ENCODE assay signal across 7 mouse cellular contexts in the genomic region with DNA sequence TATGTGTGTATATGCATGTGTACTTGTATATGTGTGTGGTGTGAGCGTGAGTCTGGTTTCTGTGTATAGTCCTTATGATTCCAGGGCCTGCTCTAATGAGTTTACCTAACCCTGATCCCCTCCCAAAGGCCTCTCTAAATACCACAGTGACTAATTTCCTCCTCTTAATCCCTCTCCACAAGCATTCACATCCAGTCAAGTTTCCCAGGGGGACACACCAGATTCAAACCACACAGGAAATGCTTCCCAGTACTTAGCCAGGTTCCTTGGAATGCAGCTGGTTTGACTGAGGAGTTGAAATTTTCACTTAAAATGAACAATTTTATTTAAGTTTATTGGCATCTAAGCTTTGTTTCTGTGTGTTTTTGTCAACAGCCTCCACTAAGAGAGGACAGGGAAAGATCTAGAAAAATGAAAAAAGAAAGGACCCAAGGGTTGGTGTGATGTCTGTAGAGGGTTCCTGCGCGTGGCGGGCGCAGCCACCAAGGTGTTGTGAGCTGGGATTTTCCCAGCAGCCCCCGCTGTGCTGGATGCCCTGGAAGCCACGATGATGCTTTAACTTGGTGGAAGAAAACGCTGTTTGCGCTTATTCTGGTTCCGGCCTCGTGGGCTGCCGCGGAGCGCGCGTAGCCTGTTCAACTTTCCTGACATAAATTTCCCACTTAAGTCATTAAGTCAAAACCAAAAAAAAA. TPM values are rescaled to one million over a fixed set of nuclear protein-coding genes. Genes with fewer than 3 reads are reported as not detected.
DNase-seq lines count a peak whose midpoint lies in the region; ATAC-seq lines count a peak whose summit lies in the region.

No protein-coding gene starts in this region.

- no peak for ATAC-seq in embryonic facial prominence, embryonic 11.5 days (replicated peaks; ENCODE audit: insufficient number of reproducible peaks, low FRiP score, low TSS enrichment, low read depth)
- ATAC-seq in hindbrain, embryonic 16.5 days, result peak; percentile 14; the same call in 1 of the 2 replicates
- 0 out of 2 replicates have a peak, but pooled peaks have one; percentile 49 for ATAC-seq in midbrain, embryonic 16.5 days

- H3K27me3 ChIP-seq in embryonic facial prominence, embryonic 11.5 days (ENCODE audit: control insufficient read depth, insufficient read depth, low read length), result no peaks in the 10 kb centered on the region
- no peaks in the 10 kb centered on the region for H3K27me3 ChIP-seq in hindbrain, embryonic 16.5 days (replicated peaks; ENCODE audit: control insufficient read depth, insufficient read depth, low read length)
- no peaks in the 10 kb centered on the region for H3K27me3 ChIP-seq in midbrain, embryonic 16.5 days (ENCODE audit: control insufficient read depth, insufficient read depth, low read depth, low read length)

- H3K4me1 ChIP-seq in embryonic facial prominence, embryonic 11.5 days (ENCODE audit: control insufficient read depth, insufficient read depth, low read length), result no peaks in the 10 kb centered on the region
- H3K4me1 ChIP-seq in hindbrain, embryonic 16.5 days (ENCODE audit: control insufficient read depth, insufficient read depth, low read depth, low read length), result peaks cover 7% of the 10 kb centered on the region; the same call in 1 of the 2 replicates
- peaks cover 9% of the 10 kb centered on the region for H3K4me1 ChIP-seq in midbrain, embryonic 16.5 days (ENCODE audit: control insufficient read depth, insufficient read depth, low read length)

- peak overlapping the region; percentile 67 for H3K4me2 ChIP-seq in embryonic facial prominence, embryonic 11.5 days (ENCODE audit: low read depth, low read length)
- H3K4me2 ChIP-seq in hindbrain, embryonic 16.5 days (ENCODE audit: low read length), result peak overlapping the region; percentile 96
- H3K4me2 ChIP-seq in midbrain, embryonic 16.5 days (ENCODE audit: low read length), result peak overlapping the region; percentile 97

- peak overlapping the region; percentile 46; the same call in 1 of the 2 replicates for H3K9ac ChIP-seq in embryonic facial prominence, embryonic 11.5 days (replicated peaks; ENCODE audit: low read length)
- H3K9ac ChIP-seq in hindbrain, embryonic 16.5 days (ENCODE audit: low read depth, low read length), result peak overlapping the region; percentile 68
- peak overlapping the region; percentile 66 for H3K9ac ChIP-seq in midbrain, embryonic 16.5 days (ENCODE audit: low read depth, low read length)

- H3K36me3 ChIP-seq in embryonic facial prominence, embryonic 11.5 days (replicated peaks; ENCODE audit: control insufficient read depth, insufficient read depth, low read depth, low read length), result no peaks in the 10 kb centered on the region
- no peaks in the 10 kb centered on the region for H3K36me3 ChIP-seq in hindbrain, embryonic 16.5 days (ENCODE audit: control insufficient read depth, insufficient read depth, low read length)
- no peaks in the 10 kb centered on the region for H3K36me3 ChIP-seq in midbrain, embryonic 16.5 days (ENCODE audit: control insufficient read depth, insufficient read depth, low read length)

- peak; percentile 11 for DNase-seq in right cerebral cortex, adult 18-20 months
- DNase-seq in right cerebral cortex, postnatal 25 days, result no peak
- DNase-seq in embryonic facial prominence, embryonic 11.5 days (ENCODE audit: low spot score), result peak; percentile 37
- DNase-seq in gastrocnemius, postnatal 14 days, result no peak
- DNase-seq in kidney, adult 18-20 months, result no peak

- intact Hi-C loops in gastrocnemius, postnatal 14 days (cut with DNase I; ENCODE audit: low total_unique reads), result loop anchor here (1.0 kb wide), 1 partner anchor 110 kb away; no protein-coding TSS in a partner anchor

- no peak overlapping the region for H3K27ac ChIP-seq in embryonic facial prominence, embryonic 11.5 days (replicated peaks; ENCODE audit: low read depth, low read length)
- no peak overlapping the region for H3K27ac ChIP-seq in hindbrain, embryonic 16.5 days (ENCODE audit: low read depth, low read length)
- H3K27ac ChIP-seq in midbrain, embryonic 16.5 days (ENCODE audit: low read length), result no peak overlapping the region

- no peaks in the 10 kb centered on the region for H3K9me3 ChIP-seq in embryonic facial prominence, embryonic 11.5 days (replicated peaks; ENCODE audit: control insufficient read depth, low read length)
- no peaks in the 10 kb centered on the region for H3K9me3 ChIP-seq in hindbrain, embryonic 16.5 days (ENCODE audit: control insufficient read depth, low read length)
- H3K9me3 ChIP-seq in midbrain, embryonic 16.5 days (replicated peaks; ENCODE audit: control insufficient read depth, low read length, poor library complexity, severe bottlenecking), result no peaks in the 10 kb centered on the region

- peak overlapping the region; percentile 31 for H3K4me3 ChIP-seq in embryonic facial prominence, embryonic 11.5 days (ENCODE audit: low read depth, low read length)
- H3K4me3 ChIP-seq in hindbrain, embryonic 16.5 days (ENCODE audit: low read length), result peak overlapping the region; percentile 49
- H3K4me3 ChIP-seq in midbrain, embryonic 16.5 days (ENCODE audit: low read depth, low read length), result peak overlapping the region; percentile 47

- 7% methylated on average over 16 of the region's 16 CpGs for WGBS in embryonic facial prominence, embryonic 11.5 days
- 9% methylated on average over 16 of the region's 16 CpGs for WGBS in hindbrain, embryonic 16.5 days
- WGBS in midbrain, embryonic 16.5 days, result 4% methylated on average over 16 of the region's 16 CpGs

RNA-seq across cellular contexts. Expression of a gene that starts 22.5 kb away (rescaled TPM):
- polyA plus RNA-seq in embryonic facial prominence, embryonic 11.5 days (2014; fragmentation: Nextera tagmentation; extraction: Ambion mirVana), result 0.11 and 0.20 TPM in 2 replicates
- polyA plus RNA-seq in hindbrain, embryonic 16.5 days (2015; fragmentation: Nextera tagmentation; extraction: Ambion mirVana), result 0.50 TPM in 2 replicates
- 0.28 and 0.41 TPM in 2 replicates for polyA plus RNA-seq in midbrain, embryonic 16.5 days (2015; fragmentation: Nextera tagmentation; extraction: Ambion mirVana)
- total RNA-seq in gastrocnemius, postnatal 14 days (2021), result under 1 TPM; 0.09 to 0.10 TPM

RNA-seq across cellular contexts. Expression of a gene that starts 28.9 kb away (rescaled TPM):
- 1.8 and 2.0 TPM in 2 replicates for polyA plus RNA-seq in embryonic facial prominence, embryonic 11.5 days (2014; fragmentation: Nextera tagmentation; extraction: Ambion mirVana)
- 5.6 and 6.2 TPM in 2 replicates for polyA plus RNA-seq in hindbrain, embryonic 16.5 days (2015; fragmentation: Nextera tagmentation; extraction: Ambion mirVana)
- 5.1 and 5.2 TPM in 2 replicates for polyA plus RNA-seq in midbrain, embryonic 16.5 days (2015; fragmentation: Nextera tagmentation; extraction: Ambion mirVana)
- 1 to 10 TPM; 9.4 to 9.5 TPM for total RNA-seq in gastrocnemius, postnatal 14 days (2021)

Comparison
In these comparisons a context has a peak if more than half of its experiments do, and no peak if none do; other contexts are left out.
1. DNase-seq: peak in right cerebral cortex, adult 18-20 months (single experiment) and embryonic facial prominence, embryonic 11.5 days (single experiment); none in right cerebral cortex, postnatal 25 days (single experiment), gastrocnemius, postnatal 14 days (single experiment) and kidney, adult 18-20 months (single experiment).
2. Peak in every context shown above with its lines, with median percentiles within 50 percentile points of each other: H3K4me2 ChIP-seq, H3K4me3 ChIP-seq and H3K9ac ChIP-seq.